Mouse (Mus musculus) ES-E14 (cell line): ENCODE measurements around the gene Rab11a. TPM values are rescaled to one million over a fixed set of nuclear protein-coding genes. Genes with fewer than 3 reads are reported as not detected.
A peak's percentile ranks its signal among the peaks of the same experiment; 100 is the strongest.

Experiments used
- DNase-seq: peaks from one replicate; pipeline ENCODE4 v3.0.0-alpha.2; 2013; ENCODE audit warnings: low read depth, low spot score
- H3K27ac ChIP-seq: 2 replicates; pipeline ENCODE4 v1.5.1; 2012; ENCODE audit warnings: low read depth, mild to moderate bottlenecking, low read length, moderate library complexity, mixed read lengths; ENCODE audit not compliant: poor library complexity, insufficient read depth, severe bottlenecking
- H3K36me3 ChIP-seq: 2 replicates; pipeline ENCODE4 v1.6.1; 2012; ENCODE audit warnings: mild to moderate bottlenecking, low read length, moderate library complexity, mixed read lengths; ENCODE audit not compliant: control insufficient read depth, poor library complexity, insufficient read depth, severe bottlenecking
- H3K4me1 ChIP-seq, 2 experiments: fragments of 150-350 bp in 1 of 2; sonication (generic) in 1 of 2; 2 replicates each; pipeline ENCODE4 v1.6.1; 2012; ENCODE audit warnings: low read length in 2 of 2, mild to moderate bottlenecking in 1 of 2, mixed read lengths in 1 of 2; ENCODE audit not compliant: control insufficient read depth in 2 of 2, insufficient read depth in 2 of 2, poor library complexity in 1 of 2
- H3K4me3 ChIP-seq, 2 experiments: fragments of 150-350 bp in 1 of 2; sonication (generic) in 1 of 2; 2 replicates each; pipeline ENCODE4 v1.5.1; 2012; ENCODE audit warnings: low read length in 2 of 2, low read depth in 1 of 2, mild to moderate bottlenecking in 1 of 2, mixed read lengths in 1 of 2; ENCODE audit not compliant: insufficient read depth in 1 of 2, poor library complexity in 1 of 2, severe bottlenecking in 1 of 2
- H3K9ac ChIP-seq: 2 replicates; pipeline ENCODE4 v1.6.1; 2012; ENCODE audit warnings: low read depth, mild to moderate bottlenecking, low read length, mixed read lengths; ENCODE audit not compliant: poor library complexity, insufficient read depth, severe bottlenecking
- H3K9me3 ChIP-seq: fragments of 150-350 bp; sonication (generic); 2 replicates; pipeline ENCODE4 v1.6.1; 2012; ENCODE audit warnings: low read depth, mild to moderate bottlenecking, low read length; ENCODE audit not compliant: control insufficient read depth, insufficient read depth
- CHD2 ChIP-seq: IDR thresholded peaks from 2 replicates; pipeline ENCODE4 v1.6.1; 2014; ENCODE audit warnings: mild to moderate bottlenecking, low read depth, low read length, inconsistent platforms
- HCFC1 ChIP-seq: IDR thresholded peaks from 2 replicates; pipeline ENCODE4 v1.6.1; 2012; ENCODE audit warnings: low read length, inconsistent platforms, borderline replicate concordance; ENCODE audit not compliant: insufficient read depth
- MAFK ChIP-seq: IDR thresholded peaks from 2 replicates; pipeline ENCODE4 v1.6.1; 2014; ENCODE audit warnings: mild to moderate bottlenecking, low read depth, low read length, inconsistent platforms; ENCODE audit not compliant: insufficient read depth
- ZC3H11A ChIP-seq: IDR thresholded peaks from 2 replicates; pipeline ENCODE4 v1.6.1; 2012; ENCODE audit warnings: low read depth, mild to moderate bottlenecking, inconsistent platforms, low read length, borderline replicate concordance
- ZNF384 ChIP-seq: IDR thresholded peaks from 2 replicates; pipeline ENCODE4 v1.6.1; 2012; ENCODE audit warnings: low read depth, low read length, inconsistent platforms
- in situ Hi-C, 2 experiments: fragments of 600-800 bp; cut with MboI; formaldehyde crosslinking; loops; one replicate each; pipeline ENCODE4 v1.15.1; 2025; ENCODE audit warnings: low sequenced_read_pairs in 2 of 2, inconsistent platforms in 1 of 2; ENCODE audit not compliant: unreplicated experiment in 2 of 2
- total RNA-seq: library from RNA; depleted of rRNA; stranded (reverse); fragments of 300-350 nt; gene quantifications from 2 replicates; pipeline ENCODE4 v1.2.3, GENCODE M21; 2012

The Rab11a gene
- total RNA-seq, 1 experiment: 77.0 TPM

GRCm38 (mm10) chr9:64696404-64696803 lies 41.2 kb downstream of the Rab11a start:
- Histone ChIP-seq H3K4me3 (no peak overlapping the region), H3K9me3 (no peaks in the 10 kb centered on the region), H3K9ac (no peak overlapping the region), H3K4me1 (no peaks in the 10 kb centered on the region), H3K27ac (no peak overlapping the region), H3K36me3 (peaks cover 13% of the 10 kb centered on the region; the same call in 1 of the 2 replicates)
- TF ChIP-seq HCFC1 (no peak), ZC3H11A (no peak), CHD2 (no peak), MAFK (no peak), ZNF384 (no peak)
- DNase-seq: no peak
- in situ Hi-C loops: no loop called here

GRCm38 (mm10) chr9:64695266-64695665 lies 42.3 kb downstream of the Rab11a start:
- Histone ChIP-seq H3K4me3 (no peak overlapping the region), H3K4me1 (no peaks in the 10 kb centered on the region), H3K27ac (no peak overlapping the region), H3K36me3 (peaks cover 13% of the 10 kb centered on the region; the same call in 1 of the 2 replicates), H3K9ac (no peak overlapping the region), H3K9me3 (no peaks in the 10 kb centered on the region)
- TF ChIP-seq ZC3H11A: no peak
- no peak for TF ChIP-seq ZNF384
- no peak for TF ChIP-seq HCFC1
- no peak for TF ChIP-seq MAFK
- no peak for TF ChIP-seq CHD2
- no peak for DNase-seq
- in situ Hi-C loops: no loop called here

GRCm38 (mm10) chr9:64693094-64693493 lies 44.5 kb downstream of the Rab11a start:
- TF ChIP-seq HCFC1: no peak
- no peak for TF ChIP-seq ZNF384
- no peak for TF ChIP-seq MAFK
- no peak for TF ChIP-seq ZC3H11A
- TF ChIP-seq CHD2: no peak
- H3K36me3 ChIP-seq: peaks cover 13% of the 10 kb centered on the region; the same call in 1 of the 2 replicates
- H3K27ac ChIP-seq: no peak overlapping the region
- H3K9ac ChIP-seq: no peak overlapping the region
- H3K4me3 ChIP-seq: no peak overlapping the region
- no peaks in the 10 kb centered on the region for H3K9me3 ChIP-seq
- no peak for DNase-seq
- in situ Hi-C loops: no loop called here
- no peaks in the 10 kb centered on the region for H3K4me1 ChIP-seq

GRCm38 (mm10) chr9:64691176-64691575 lies 46.4 kb downstream of the Rab11a start:
- DNase-seq: no peak
- no peak overlapping the region for H3K9ac ChIP-seq

GRCm38 (mm10) chr9:64690771-64691170 lies 46.8 kb downstream of the Rab11a start:
- no peak for TF ChIP-seq ZNF384
- TF ChIP-seq HCFC1: no peak
- TF ChIP-seq CHD2: no peak
- TF ChIP-seq ZC3H11A: no peak
- no peak for TF ChIP-seq MAFK
- Histone ChIP-seq H3K4me3 (no peak overlapping the region), H3K9ac (no peak overlapping the region), H3K9me3 (no peaks in the 10 kb centered on the region), H3K4me1 (no peaks in the 10 kb centered on the region), H3K27ac (no peak overlapping the region), H3K36me3 (peaks cover 9% of the 10 kb centered on the region; the same call in 1 of the 2 replicates)
- in situ Hi-C loops: no loop called here
- DNase-seq: no peak

More at GRCm38 (mm10) chr9:64691176-64691575, 46.4 kb downstream of the Rab11a start:
- H3K27ac ChIP-seq: no peak overlapping the region
- peaks cover 9% of the 10 kb centered on the region; the same call in 1 of the 2 replicates for H3K36me3 ChIP-seq
- no peaks in the 10 kb centered on the region for H3K4me1 ChIP-seq
- peak; percentile 87 for TF ChIP-seq ZC3H11A
- TF ChIP-seq HCFC1: no peak
- in situ Hi-C loops: no loop called here
- H3K4me3 ChIP-seq: no peak overlapping the region
- H3K9me3 ChIP-seq: no peaks in the 10 kb centered on the region
